Mouse (Mus musculus) embryonic fibroblast, embryonic 13.5 days (primary cell): ENCODE data around the gene Zbtb46. TPM values are rescaled to one million over a fixed set of nuclear protein-coding genes. Genes with fewer than 3 reads are reported as not detected.

ENCODE experiments used
- H3K27ac ChIP-seq: 2 replicates; pipeline ENCODE4 v1.5.1; 2012; ENCODE audit warnings: low read length, control low read depth, inconsistent platforms; ENCODE audit not compliant: insufficient read depth
- H3K4me1 ChIP-seq: 2 replicates; pipeline ENCODE4 v1.6.1; 2011; ENCODE audit warnings: low read length; ENCODE audit not compliant: control insufficient read depth, insufficient read depth
- H3K4me3 ChIP-seq: 2 replicates; pipeline ENCODE4 v1.5.1; 2011; ENCODE audit warnings: mild to moderate bottlenecking, control low read depth, low read length; ENCODE audit not compliant: insufficient read depth
- CTCF ChIP-seq: IDR thresholded peaks from 2 replicates; pipeline ENCODE4 v1.5.1; 2011; ENCODE audit warnings: mild to moderate bottlenecking, control low read depth, low read length, moderate library complexity, borderline replicate concordance; ENCODE audit not compliant: insufficient read depth
- POLR2A ChIP-seq: IDR thresholded peaks from 2 replicates; pipeline ENCODE4 v1.6.1; 2011; ENCODE audit warnings: low read depth, mild to moderate bottlenecking, control low read depth, low read length, moderate library complexity
- polyA plus RNA-seq: library from polyadenylated mRNA; stranded (reverse); fragments of >200 nt; gene quantifications from 2 replicates; pipeline ENCODE4 v1.2.4, GENCODE M21; 2011; ENCODE audit warnings: low read depth; ENCODE audit not compliant: missing spikeins, insufficient read length

Gene Zbtb46
- polyA plus RNA-seq, 1 experiment: 3.3 TPM

GRCm38 (mm10) chr2:181491432-181492205 is 32.4 kb upstream of the Zbtb46 start:
- Histone ChIP-seq H3K27ac (no peak overlapping the region), H3K4me3 (no peak overlapping the region), H3K4me1 (0 out of 2 replicates have a peak, but pooled peaks cover 2% of the 10 kb centered on the region)
- TF ChIP-seq POLR2A (no peak), CTCF (no peak)

- TF ChIP-seq POLR2A (no peak), CTCF (no peak)
- Histone ChIP-seq H3K27ac (no peak overlapping the region), H3K4me3 (no peak overlapping the region)
These were observed 28.4 kb upstream of the Zbtb46 start for GRCm38 (mm10) chr2:181487338-181488277.

GRCm38 (mm10) chr2:181485741-181486140 is 26.5 kb upstream of the Zbtb46 start:
- Histone ChIP-seq H3K4me3 (no peak overlapping the region), H3K27ac (no peak overlapping the region), H3K4me1 (no peaks in the 10 kb centered on the region)
- no peak for TF ChIP-seq POLR2A
- no peak for TF ChIP-seq CTCF

More at GRCm38 (mm10) chr2:181487338-181488277, 28.4 kb upstream of the Zbtb46 start:
- H3K4me1 ChIP-seq: no peaks in the 10 kb centered on the region

- no peak overlapping the region for H3K4me3 ChIP-seq
- H3K27ac ChIP-seq: no peak overlapping the region
- no peak for TF ChIP-seq POLR2A
- TF ChIP-seq CTCF: no peak
- no peaks in the 10 kb centered on the region for H3K4me1 ChIP-seq
These were observed 25.4 kb upstream of the Zbtb46 start for GRCm38 (mm10) chr2:181484456-181485233.

- Histone ChIP-seq H3K27ac (no peak overlapping the region), H3K4me3 (no peak overlapping the region), H3K4me1 (no peaks in the 10 kb centered on the region)
- TF ChIP-seq POLR2A: no peak
- no peak for TF ChIP-seq CTCF
These were observed 24.5 kb upstream of the Zbtb46 start for GRCm38 (mm10) chr2:181483562-181484318.

GRCm38 (mm10) chr2:181483120-181483519 is 23.9 kb upstream of the Zbtb46 start:
- no peak overlapping the region for H3K27ac ChIP-seq
- no peak for TF ChIP-seq POLR2A
- H3K4me1 ChIP-seq: no peaks in the 10 kb centered on the region
- H3K4me3 ChIP-seq: no peak overlapping the region

- H3K4me1 ChIP-seq: no peaks in the 10 kb centered on the region
- no peak overlapping the region for H3K4me3 ChIP-seq
- H3K27ac ChIP-seq: no peak overlapping the region
- TF ChIP-seq POLR2A (no peak), CTCF (no peak)
These were observed 13.1 kb upstream of the Zbtb46 start for GRCm38 (mm10) chr2:181472256-181472827.

- Histone ChIP-seq H3K4me3 (no peak overlapping the region), H3K27ac (no peak overlapping the region), H3K4me1 (no peaks in the 10 kb centered on the region)
- no peak for TF ChIP-seq POLR2A
- TF ChIP-seq CTCF: no peak
These were observed 12.0 kb upstream of the Zbtb46 start for GRCm38 (mm10) chr2:181471246-181471645.
